Mouse (Mus musculus) left cerebral cortex, adult 2 months (tissue): ENCODE measurements around the gene Maml2. TPM values are rescaled to one million over a fixed set of nuclear protein-coding genes. Genes with fewer than 3 reads are reported as not detected.
"Not testable (repeated sequence)": the region's sequence is repeated elsewhere in the genome, so short reads cannot be mapped to it uniquely, and the experiment has no call there.

Experiments
- DNase-seq, 2 experiments: peaks; one replicate each; pipeline ENCODE4 v3.0.0; 2021 to 2022; ENCODE audit warnings: low spot score in 2 of 2, mixed read lengths in 1 of 2; ENCODE audit errors: extremely low spot score in 1 of 2
- H3K27ac ChIP-seq: fragments of 200-600 bp; 2 replicates; pipeline ENCODE4 v1.8.1; 2022
- H3K4me3 ChIP-seq: fragments of 200-600 bp; 2 replicates; pipeline ENCODE4 v1.8.1; 2022
- CTCF ChIP-seq: fragments of 200-600 bp; IDR thresholded peaks from 2 replicates; pipeline ENCODE4 v1.8.1; 2022; ENCODE audit warnings: antibody characterized with exemption, mild to moderate bottlenecking, moderate library complexity
- intact Hi-C: fragments of 180-260 bp; cut with DNase I; formaldehyde crosslinking; loops from one replicate; pipeline ENCODE4 v1.15.1; 2025
- microRNA-seq, 2 experiments: library from miRNA; unstranded; fragments of <30 nt; microRNA quantifications; one replicate each; pipeline ENCODE4 v1.2.0; 2021
- total RNA-seq, 2 experiments: library from RNA; stranded (reverse); gene quantifications; 2 replicates each; pipeline ENCODE4 v1.2.3; 2021

The Maml2 gene
- total RNA-seq, 2 experiments from 2014 or later, result 7.1 to 7.2 TPM

DNA sequence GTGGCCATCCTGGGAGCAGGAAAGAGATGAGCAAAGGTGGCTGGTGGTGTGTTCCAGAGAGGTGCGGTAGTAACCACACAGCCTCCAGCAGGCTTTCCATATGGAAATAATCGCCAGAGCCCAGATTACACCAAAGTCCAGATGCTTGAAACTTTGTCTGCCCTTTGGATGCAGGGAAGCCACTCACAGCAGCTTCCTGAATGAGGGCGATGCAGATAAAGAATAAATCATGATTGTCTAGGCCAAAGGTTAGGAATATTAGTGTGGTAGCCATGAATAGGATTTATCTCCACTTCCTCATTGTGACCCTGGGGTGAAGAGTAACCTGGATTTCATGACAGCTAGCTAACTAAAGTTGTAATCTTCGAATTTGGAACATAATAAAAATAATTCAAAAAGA, 407.2 kb downstream of the Maml2 start:
- Histone ChIP-seq H3K4me3 (no peak overlapping the region), H3K27ac (no peak overlapping the region)
- intact Hi-C loops, result loop anchor here (5.0 kb wide), 1 partner anchor 408 kb away; the partner anchor contains the start of gene Maml2
- TF ChIP-seq CTCF, result no peak
- DNase-seq, result no peak

- H3K27ac ChIP-seq, result no peak overlapping the region
- DNase-seq, result no peak
- TF ChIP-seq CTCF, result no peak
- intact Hi-C loops, result no loop called here
- no peak overlapping the region for H3K4me3 ChIP-seq
Measured at GRCm38 (mm10) chr9:13707066-13707555, 409.4 kb downstream of the Maml2 start.

GRCm38 (mm10) chr9:13709436-13709835, 411.7 kb downstream of the Maml2 start:
- Histone ChIP-seq H3K27ac (no peak overlapping the region), H3K4me3 (no peak overlapping the region)
- DNase-seq, result no peak
- TF ChIP-seq CTCF, result no peak
- intact Hi-C loops, result no loop called here

GRCm38 (mm10) chr9:13715891-13716290, 418.1 kb downstream of the Maml2 start:
- H3K4me3 ChIP-seq, DNase-seq, H3K27ac ChIP-seq: not testable (repeated sequence)
- intact Hi-C loops, result loop anchor here (1.0 to 5.0 kb wide), 3 partner anchors 64 to 485 kb away; no protein-coding TSS in a partner anchor

DNA sequence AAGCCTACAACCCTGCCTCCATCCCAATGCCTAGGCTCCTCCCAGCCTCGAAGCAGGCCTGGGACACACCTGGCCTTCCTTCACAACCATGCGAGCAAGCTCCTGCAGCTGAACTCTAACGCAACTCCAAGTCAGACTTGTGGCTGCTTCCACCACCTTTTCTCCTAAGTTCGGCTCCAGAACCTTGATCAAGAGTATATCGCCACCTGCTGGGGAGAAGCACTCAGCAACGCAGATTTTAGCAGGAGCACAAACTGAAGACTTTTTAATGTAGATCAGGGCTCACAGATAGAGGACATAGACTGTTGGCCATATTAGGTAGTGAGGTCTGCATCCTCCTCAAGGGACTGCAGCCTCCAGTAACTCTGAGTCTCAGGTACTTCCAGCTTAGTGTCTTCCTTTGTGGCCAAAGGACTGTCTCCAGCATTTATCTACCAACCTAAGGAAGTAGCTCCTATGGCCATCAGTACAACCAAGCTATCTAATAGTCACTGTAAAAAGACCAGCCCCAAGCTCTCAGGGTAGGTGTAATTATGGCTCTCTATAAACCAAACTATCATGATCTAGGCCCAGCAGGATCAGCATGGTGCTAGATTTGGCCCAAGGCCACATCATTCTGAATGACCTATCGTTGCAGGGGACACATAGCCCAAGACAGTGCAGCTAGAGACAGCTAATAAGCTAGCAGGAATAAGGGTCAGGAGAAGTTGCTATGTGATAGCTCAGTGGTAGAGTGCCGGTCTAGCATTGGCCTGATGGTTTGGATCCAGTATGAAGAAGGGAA, 418.8 kb downstream of the Maml2 start:
- intact Hi-C loops, result loop anchor here (1.0 to 5.0 kb wide), 3 partner anchors 64 to 485 kb away; no protein-coding TSS in a partner anchor
- TF ChIP-seq CTCF, result peak; percentile 84
- peak; percentile 75 to 76 for DNase-seq

DNA sequence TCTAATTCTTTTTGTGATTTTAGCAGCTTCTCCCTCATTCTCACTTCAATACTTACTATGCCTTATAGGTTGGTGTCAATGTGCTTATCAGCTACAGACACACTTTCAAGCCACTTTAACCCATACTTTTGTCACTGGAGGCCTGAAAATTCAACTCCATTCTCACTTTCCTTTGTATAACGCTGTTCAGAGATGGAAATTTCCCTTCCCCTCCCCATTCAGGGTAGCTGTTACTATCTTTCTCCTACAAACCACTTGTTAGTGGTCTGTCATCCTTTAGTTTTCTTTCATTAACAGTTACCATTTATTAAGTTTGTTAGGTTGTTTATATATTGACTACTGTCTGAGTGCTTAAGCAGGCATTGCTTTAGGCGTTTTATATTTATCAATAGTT, 450.6 kb downstream of the Maml2 start, which contains the start of gene Mtmr2:
Gene Mtmr2, plus strand, starts transcription at position 7 of the 394 bp plus-strand sequence.
- DNase-seq, result no peak

More for the DNA sequence above, 418.8 kb downstream of the Maml2 start:
- Histone ChIP-seq H3K4me3 (no peak overlapping the region), H3K27ac (no peak overlapping the region)

GRCm38 (mm10) chr9:13748798-13749674, 451.3 kb downstream of the Maml2 start:
- Histone ChIP-seq H3K27ac (peak overlapping the region; percentile 94), H3K4me3 (peak overlapping the region; percentile 100)
- DNase-seq, result peak; percentile 96 to 98
- no peak for TF ChIP-seq CTCF
- intact Hi-C loops, result no loop called here

More for the DNA sequence above, 450.6 kb downstream of the Maml2 start, which contains the start of gene Mtmr2:
- peak within 1 kb of the TSS; percentile 94 for H3K27ac ChIP-seq
- intact Hi-C loops, result no loop called here
- no peak for TF ChIP-seq CTCF
- peak within 1 kb of the TSS; percentile 100 for H3K4me3 ChIP-seq

- no peak for TF ChIP-seq CTCF
- intact Hi-C loops, result no loop called here
Measured at GRCm38 (mm10) chr9:13749675-13749998, 451.9 kb downstream of the Maml2 start.

GRCm38 (mm10) chr9:13752543-13752942, 454.8 kb downstream of the Maml2 start:
- intact Hi-C loops, result no loop called here
- TF ChIP-seq CTCF, result no peak
- Histone ChIP-seq H3K27ac (peak overlapping the region; percentile 36; the same call in 1 of the 2 replicates), H3K4me3 (no peak overlapping the region)
- no peak for DNase-seq

More at GRCm38 (mm10) chr9:13749675-13749998, 451.9 kb downstream of the Maml2 start:
- H3K4me3 ChIP-seq, result peak overlapping the region; percentile 100
- H3K27ac ChIP-seq, result peak overlapping the region; percentile 94
- no peak for DNase-seq

Small RNA genes lying within 50 kb of the gene (microRNA-seq; reads per million reads assigned to microRNA genes)
- 0 reads per million in 2 experiments for gene Gm22643

Other genes with a start within 250 kb of the Maml2 start
- 10 to 100 TPM in 1 of 2 experiments, 1 to 10 TPM in 1; 9.5 to 10.4 TPM for gene Jrkl, start 52.1 kb upstream of the Maml2 start, total RNA-seq
- 10 to 100 TPM; 19.5 TPM for gene Ccdc82, start 51.0 kb upstream of the Maml2 start, total RNA-seq
- gene Gm17571, start 148.8 kb downstream of the Maml2 start, total RNA-seq, result not detected